Mouse (Mus musculus) kidney, embryonic 14.5 days (tissue): ENCODE measurements around the gene Ppp2r2c. TPM values are rescaled to one million over a fixed set of nuclear protein-coding genes. Genes with fewer than 3 reads are reported as not detected.

Experiments
- ATAC-seq: fragments of 200-750 bp; cut with Nextera tagmentation; 2 replicates; pipeline ENCODE4 v1.8.0; 2017; ENCODE audit warnings: moderate number of reproducible peaks, mild to moderate bottlenecking, moderate TSS enrichment, moderate library complexity; ENCODE audit not compliant: low FRiP score, low TSS enrichment
- H3K27ac ChIP-seq: fragments of 300-500 bp; sonication (generic); 2 replicates; pipeline ENCODE4 v1.5.1; 2014; ENCODE audit warnings: low read depth, mild to moderate bottlenecking, low read length, moderate library complexity, mixed read lengths
- H3K27me3 ChIP-seq: fragments of 300-500 bp; sonication (generic); 2 replicates; pipeline ENCODE4 v1.6.1; 2014; ENCODE audit warnings: mild to moderate bottlenecking, low read length; ENCODE audit not compliant: control insufficient read depth, insufficient read depth
- H3K36me3 ChIP-seq: fragments of 300-500 bp; sonication (generic); 2 replicates; pipeline ENCODE4 v1.6.1; 2014; ENCODE audit warnings: low read length, mixed read lengths; ENCODE audit not compliant: control insufficient read depth, insufficient read depth
- H3K4me1 ChIP-seq: fragments of 300-500 bp; sonication (generic); 2 replicates; pipeline ENCODE4 v1.6.1; 2014; ENCODE audit warnings: low read length, mixed read lengths; ENCODE audit not compliant: control insufficient read depth, insufficient read depth
- H3K4me2 ChIP-seq: fragments of 300-500 bp; sonication (generic); replicated peaks from 2 replicates; pipeline ENCODE4 v1.6.1; 2014; ENCODE audit warnings: low read depth, mild to moderate bottlenecking, low read length
- H3K4me3 ChIP-seq: fragments of 300-500 bp; sonication (generic); 2 replicates; pipeline ENCODE4 v1.5.1; 2014; ENCODE audit warnings: mild to moderate bottlenecking, low read length
- H3K9ac ChIP-seq: fragments of 300-500 bp; sonication (generic); 2 replicates; pipeline ENCODE4 v1.6.1; 2014; ENCODE audit warnings: low read depth, mild to moderate bottlenecking, low read length, moderate library complexity
- H3K9me3 ChIP-seq: fragments of 300-500 bp; sonication (generic); 2 replicates; pipeline ENCODE4 v1.6.1; 2016; ENCODE audit warnings: low read length; ENCODE audit not compliant: control insufficient read depth
- WGBS: fragments of 180-500 bp; shearing (Covaris S2); extraction: QIAGEN DNeasy Blood & Tissue Kit; methylation state at CpG from one replicate; pipeline ENCODE4 v1.1.7; 2014; 5-methylcytosine and 5-hydroxymethylcytosine counted together
- polyA plus RNA-seq: library from polyadenylated mRNA; unstranded; fragments of >200 nt; fragmentation: Nextera tagmentation; extraction: Ambion mirVana; gene quantifications from 2 replicates; pipeline ENCODE4 v1.2.1, GENCODE M21; 2014

Gene Ppp2r2c
- polyA plus RNA-seq, 1 experiment from 2014 or later = not detected

GRCm38 (mm10) chr5:36897999-36898398 lies 29.7 kb downstream of the Ppp2r2c start:
- ATAC-seq = no peak
- no peak overlapping the region for H3K27ac ChIP-seq
- WGBS = 84% methylated on average over 8 of the region's 8 CpGs
- no peaks in the 10 kb centered on the region for H3K36me3 ChIP-seq
- no peaks in the 10 kb centered on the region for H3K9me3 ChIP-seq
- no peak overlapping the region for H3K4me3 ChIP-seq
- H3K27me3 ChIP-seq = peaks cover 4% of the 10 kb centered on the region; the same call in 1 of the 2 replicates
- H3K4me2 ChIP-seq = no peak overlapping the region
- no peaks in the 10 kb centered on the region for H3K4me1 ChIP-seq
- H3K9ac ChIP-seq = no peak overlapping the region

GRCm38 (mm10) chr5:36898415-36899109 lies 30.2 kb downstream of the Ppp2r2c start:
- whole genome bisulfite sequencing = 79% methylated on average over 11 of the region's 11 CpGs
- no peak overlapping the region for H3K27ac ChIP-seq

GRCm38 (mm10) chr5:36899392-36899791 lies 31.1 kb downstream of the Ppp2r2c start:
- ATAC-seq = no peak
- WGBS = 81% methylated on average over 5 of the region's 5 CpGs

More at GRCm38 (mm10) chr5:36898415-36899109, 30.2 kb downstream of the Ppp2r2c start:
- Histone ChIP-seq H3K27me3 (peaks cover 4% of the 10 kb centered on the region; the same call in 1 of the 2 replicates), H3K4me3 (no peak overlapping the region), H3K9ac (no peak overlapping the region), H3K9me3 (no peaks in the 10 kb centered on the region), H3K4me1 (no peaks in the 10 kb centered on the region), H3K36me3 (no peaks in the 10 kb centered on the region), H3K4me2 (no peak overlapping the region)
- ATAC-seq = no peak

GRCm38 (mm10) chr5:36900189-36900619 lies 31.9 kb downstream of the Ppp2r2c start:
- Histone ChIP-seq H3K4me3 (no peak overlapping the region), H3K4me2 (no peak overlapping the region), H3K9ac (no peak overlapping the region), H3K4me1 (no peaks in the 10 kb centered on the region), H3K27me3 (no peaks in the 10 kb centered on the region), H3K36me3 (no peaks in the 10 kb centered on the region), H3K9me3 (no peaks in the 10 kb centered on the region), H3K27ac (no peak overlapping the region)
- 56% methylated on average over 6 of the region's 6 CpGs for WGBS
- ATAC-seq = no peak

More at GRCm38 (mm10) chr5:36899392-36899791, 31.1 kb downstream of the Ppp2r2c start:
- no peaks in the 10 kb centered on the region for H3K4me1 ChIP-seq
- no peaks in the 10 kb centered on the region for H3K27me3 ChIP-seq
- no peak overlapping the region for H3K9ac ChIP-seq
- H3K4me3 ChIP-seq = no peak overlapping the region
- no peak overlapping the region for H3K27ac ChIP-seq
- H3K9me3 ChIP-seq = no peaks in the 10 kb centered on the region
- H3K4me2 ChIP-seq = no peak overlapping the region
- no peaks in the 10 kb centered on the region for H3K36me3 ChIP-seq

- 82% methylated on average over 2 of the region's 2 CpGs for WGBS
- no peak overlapping the region for H3K4me3 ChIP-seq
- no peaks in the 10 kb centered on the region for H3K27me3 ChIP-seq
- no peak for ATAC-seq
- H3K4me2 ChIP-seq = no peak overlapping the region
- no peak overlapping the region for H3K9ac ChIP-seq
- H3K9me3 ChIP-seq = no peaks in the 10 kb centered on the region
- no peak overlapping the region for H3K27ac ChIP-seq
- H3K36me3 ChIP-seq = no peaks in the 10 kb centered on the region
- H3K4me1 ChIP-seq = no peaks in the 10 kb centered on the region
These were observed 34.5 kb downstream of the Ppp2r2c start for GRCm38 (mm10) chr5:36902807-36903206.

- no peaks in the 10 kb centered on the region for H3K4me1 ChIP-seq
- no peak for ATAC-seq
- no peak overlapping the region for H3K27ac ChIP-seq
- WGBS = 81% methylated on average over 2 of the region's 2 CpGs
- H3K9ac ChIP-seq = no peak overlapping the region
- H3K9me3 ChIP-seq = no peaks in the 10 kb centered on the region
- H3K4me3 ChIP-seq = no peak overlapping the region
- H3K4me2 ChIP-seq = no peak overlapping the region
- H3K36me3 ChIP-seq = no peaks in the 10 kb centered on the region
- no peaks in the 10 kb centered on the region; the same call in 1 of the 2 replicates for H3K27me3 ChIP-seq
These were observed 35.8 kb downstream of the Ppp2r2c start for GRCm38 (mm10) chr5:36904131-36904530.

GRCm38 (mm10) chr5:36904703-36905102 lies 36.4 kb downstream of the Ppp2r2c start:
- Histone ChIP-seq H3K27ac (no peak overlapping the region), H3K27me3 (no peaks in the 10 kb centered on the region; the same call in 1 of the 2 replicates), H3K4me3 (no peak overlapping the region), H3K36me3 (no peaks in the 10 kb centered on the region), H3K9me3 (no peaks in the 10 kb centered on the region), H3K4me2 (no peak overlapping the region), H3K4me1 (no peaks in the 10 kb centered on the region), H3K9ac (no peak overlapping the region)
- 77% methylated on average over 9 of the region's 9 CpGs for WGBS
- ATAC-seq = no peak

GRCm38 (mm10) chr5:36905216-36905615 lies 36.9 kb downstream of the Ppp2r2c start:
- H3K9me3 ChIP-seq = no peaks in the 10 kb centered on the region
- H3K9ac ChIP-seq = no peak overlapping the region
- no peak overlapping the region for H3K4me2 ChIP-seq
- no peaks in the 10 kb centered on the region for H3K4me1 ChIP-seq
- 79% methylated on average over 8 of the region's 8 CpGs for WGBS
- H3K36me3 ChIP-seq = no peaks in the 10 kb centered on the region
- H3K4me3 ChIP-seq = no peak overlapping the region
- no peak overlapping the region for H3K27ac ChIP-seq
- no peak for ATAC-seq
- no peaks in the 10 kb centered on the region; the same call in 1 of the 2 replicates for H3K27me3 ChIP-seq

- 14% methylated on average over 10 of the region's 10 CpGs for WGBS
These were observed 39.4 kb downstream of the Ppp2r2c start for GRCm38 (mm10) chr5:36907695-36908094.

More at GRCm38 (mm10) chr5:36907695-36908094, 39.4 kb downstream of the Ppp2r2c start:
- no peak for ATAC-seq
- Histone ChIP-seq H3K27ac (no peak overlapping the region), H3K4me1 (no peaks in the 10 kb centered on the region), H3K9me3 (no peaks in the 10 kb centered on the region), H3K4me3 (no peak overlapping the region), H3K9ac (no peak overlapping the region), H3K36me3 (no peaks in the 10 kb centered on the region), H3K27me3 (peaks cover 11% of the 10 kb centered on the region; the same call in 1 of the 2 replicates), H3K4me2 (no peak overlapping the region)
